Mouse (Mus musculus): Measurements from ENCODE around the gene Lekr1. TPM values are rescaled to one million over a fixed set of nuclear protein-coding genes. Genes with fewer than 3 reads are reported as not detected.
A peak's percentile ranks its signal among the peaks of the same experiment; 100 is the strongest.

Lekr1 gene
- 1 to 10 TPM; 6.6 to 8.0 TPM for total RNA-seq (2021)
- long read RNA-seq, experiment 1, partial matches to known transcripts: 0 of 5 reads
- long read RNA-seq, experiment 1, other reads (novel, unspliced or antisense): 0 of 5 reads
- long read RNA-seq, experiment 2, partial matches to known transcripts: 0 of 2 reads
- long read RNA-seq, experiment 2, other reads (novel, unspliced or antisense): 1 of 2 reads

DNA sequence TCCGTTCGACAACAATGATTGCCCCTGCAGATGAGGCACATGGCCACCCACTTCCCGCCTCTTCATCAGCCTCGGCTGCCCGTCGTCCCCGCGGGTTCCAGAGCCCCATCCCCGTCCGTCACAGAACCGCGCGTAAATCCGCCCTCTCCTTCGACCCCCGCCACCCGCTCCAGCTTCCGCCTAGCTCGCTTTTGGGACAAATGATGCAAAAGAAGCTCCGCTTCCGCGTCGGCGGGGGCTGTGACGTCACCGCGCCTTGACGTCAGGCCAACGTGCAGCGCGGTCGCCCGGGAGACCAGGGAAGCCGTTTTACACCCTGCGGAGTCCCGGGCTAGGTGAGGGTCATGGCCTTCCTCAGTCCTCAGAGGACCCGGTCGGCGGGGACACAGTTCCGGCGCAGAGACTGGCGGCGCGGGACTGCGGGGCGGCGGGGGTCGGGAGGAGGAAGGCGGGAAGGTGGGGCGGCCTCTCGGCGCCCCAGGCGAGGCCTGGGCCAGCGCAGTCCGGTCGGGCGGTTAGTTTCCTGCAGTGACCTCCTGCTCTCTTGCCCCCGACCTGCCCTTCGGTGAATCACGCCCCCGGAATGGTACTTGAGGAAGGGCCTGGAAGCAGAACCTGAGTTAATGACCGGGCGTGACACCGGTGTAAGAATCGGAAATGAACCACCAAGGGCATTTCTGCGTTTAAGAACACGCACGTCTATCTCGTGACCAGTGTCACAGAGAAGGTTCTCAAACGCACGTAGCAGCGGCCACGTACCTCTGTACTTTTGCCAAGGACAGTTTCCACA, at the start of gene Lekr1:
Gene Lekr1, plus strand, starts transcription at position 252 of the 790 bp plus-strand sequence.
- peak; percentile 88 to 93 for DNase-seq (ENCODE audit: low spot score in 2 of 2)
- intact Hi-C loops (cut with DNase I): loop anchor here (5.0 to 10.0 kb wide), 4 partner anchors 111 to 271 kb away; partner anchors contain the start of gene Ssr3

DNA sequence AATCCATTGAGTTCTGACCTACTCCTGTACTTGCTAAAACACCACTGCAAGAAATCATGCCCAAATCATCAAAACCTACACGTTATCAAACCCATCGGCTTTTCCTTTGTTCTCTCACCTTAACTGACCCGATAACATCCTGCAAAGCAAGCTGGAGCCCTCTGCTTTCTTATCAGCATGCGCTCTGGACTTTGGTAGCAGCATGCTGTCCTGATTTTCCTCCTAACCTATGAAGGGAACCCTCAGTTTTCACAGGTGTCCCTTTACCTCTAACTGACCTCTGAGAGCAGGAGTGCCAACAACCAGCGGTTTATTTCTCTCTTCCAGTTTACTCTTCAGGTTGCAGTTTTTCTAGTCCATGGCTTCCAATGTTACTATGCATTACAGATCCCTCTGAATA, 48.5 kb upstream of the Lekr1 start:
- no peak for DNase-seq (ENCODE audit: low spot score in 2 of 2)
- intact Hi-C loops (cut with DNase I): no loop called here

DNA sequence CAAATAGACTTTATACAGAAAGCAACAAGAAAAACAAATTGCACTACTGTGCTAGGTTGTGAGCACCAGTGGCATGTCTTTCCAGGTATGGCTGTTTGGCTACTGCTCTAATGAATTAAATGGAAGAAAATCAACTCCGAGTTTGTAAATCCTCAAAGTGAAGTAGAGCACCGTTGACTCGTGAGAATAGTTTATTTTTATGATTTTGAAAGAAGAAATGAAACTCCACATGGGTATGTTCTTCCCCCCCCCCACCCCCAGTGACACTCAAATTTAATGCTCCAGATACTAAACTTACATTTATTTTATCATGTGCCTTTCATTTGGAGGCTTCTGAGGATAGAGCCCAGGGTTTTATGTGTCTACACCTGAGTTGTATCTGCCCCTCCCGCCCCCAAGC, 46.7 kb upstream of the Lekr1 start:
- intact Hi-C loops (cut with DNase I): no loop called here
- DNase-seq (ENCODE audit: low spot score in 2 of 2): no peak

DNA sequence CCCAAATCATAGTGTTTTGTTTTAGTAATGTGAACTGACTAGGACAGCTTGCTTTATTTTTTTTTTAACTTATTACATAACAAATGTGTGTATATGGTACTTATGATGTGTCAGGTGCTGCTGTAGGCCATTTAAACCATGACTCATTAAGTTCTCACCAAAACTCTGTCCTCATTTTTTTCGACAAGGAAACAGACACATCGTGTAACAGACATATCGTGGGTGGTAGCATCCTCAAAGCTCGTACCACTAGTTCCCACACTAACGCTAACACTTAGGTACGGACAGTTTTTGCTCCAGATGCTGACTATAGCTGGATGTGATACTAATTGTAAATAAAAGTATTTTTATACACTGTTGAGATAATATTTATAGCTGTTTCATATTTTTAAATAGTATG, 43.0 kb upstream of the Lekr1 start:
- no peak for DNase-seq (ENCODE audit: low spot score in 2 of 2)
- intact Hi-C loops (cut with DNase I): no loop called here

DNA sequence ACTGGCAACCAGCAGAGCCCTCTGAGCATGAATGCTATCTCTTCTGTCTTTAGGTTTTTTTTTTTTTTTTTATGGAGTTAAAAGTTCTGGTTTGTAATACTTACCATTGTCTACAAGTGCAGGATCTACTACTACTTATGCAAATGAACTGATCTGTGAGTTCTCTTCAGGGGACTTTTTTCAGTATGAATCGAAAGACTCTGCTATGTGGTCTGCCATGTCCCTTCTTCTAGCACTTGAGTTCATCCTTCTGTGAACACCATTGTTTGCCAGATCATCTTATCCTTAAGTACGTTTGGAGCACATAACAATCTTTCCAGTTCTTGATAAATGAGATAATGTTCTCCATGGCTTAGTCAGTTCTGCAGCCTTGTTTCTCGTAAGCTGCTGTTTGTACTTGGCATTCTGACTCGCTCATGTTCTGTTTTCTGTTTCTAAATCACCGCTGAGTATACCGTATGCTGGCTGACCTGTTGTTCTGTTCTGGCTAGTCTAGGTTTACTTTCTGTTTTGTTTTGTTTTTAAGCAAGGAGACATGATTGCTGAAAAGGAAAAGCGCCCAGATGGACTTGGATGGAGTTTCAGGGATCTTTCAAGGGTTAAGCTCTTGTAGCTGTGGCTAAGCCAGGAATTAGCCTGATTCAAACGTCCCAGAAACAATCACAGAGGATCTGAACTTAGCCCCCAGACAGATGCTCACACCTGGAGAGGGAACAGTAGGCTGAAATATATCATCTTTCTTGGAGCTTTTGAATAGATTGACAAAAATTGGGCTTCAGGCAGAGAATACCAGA, 40.3 kb upstream of the Lekr1 start:
- no peak for DNase-seq (ENCODE audit: low spot score in 2 of 2)
- intact Hi-C loops (cut with DNase I): no loop called here

DNA sequence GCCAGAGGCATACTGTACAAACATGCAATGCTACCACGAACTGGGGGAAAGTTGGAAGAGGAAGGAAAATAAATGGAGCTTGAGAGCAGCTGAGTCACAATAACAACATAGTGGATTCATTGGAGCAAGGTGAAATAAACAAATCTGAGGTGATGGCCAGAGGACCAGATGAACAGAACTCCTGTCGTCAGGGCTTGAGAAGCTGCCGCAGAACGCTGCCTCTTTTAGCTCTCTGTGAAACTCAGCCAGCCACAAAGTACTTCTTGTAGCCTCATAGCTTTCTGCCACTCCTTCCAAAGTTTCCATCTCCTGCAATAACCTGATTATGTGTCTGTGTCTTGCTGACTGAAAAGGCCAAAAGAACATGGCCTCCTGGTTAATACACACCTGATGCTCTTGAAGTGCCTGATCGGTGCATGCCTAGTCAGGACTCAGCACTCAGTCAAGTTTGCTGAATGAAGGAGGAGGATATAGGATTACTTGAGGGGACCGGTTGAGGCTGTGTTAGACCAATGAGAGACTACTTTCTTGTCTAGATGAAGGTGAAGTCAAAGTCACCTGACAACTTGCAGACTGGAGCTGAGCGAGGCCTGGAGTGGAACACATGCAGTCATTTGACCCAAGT, 39.6 kb upstream of the Lekr1 start:
- intact Hi-C loops (cut with DNase I): no loop called here
- no peak for DNase-seq (ENCODE audit: low spot score in 2 of 2)

DNA sequence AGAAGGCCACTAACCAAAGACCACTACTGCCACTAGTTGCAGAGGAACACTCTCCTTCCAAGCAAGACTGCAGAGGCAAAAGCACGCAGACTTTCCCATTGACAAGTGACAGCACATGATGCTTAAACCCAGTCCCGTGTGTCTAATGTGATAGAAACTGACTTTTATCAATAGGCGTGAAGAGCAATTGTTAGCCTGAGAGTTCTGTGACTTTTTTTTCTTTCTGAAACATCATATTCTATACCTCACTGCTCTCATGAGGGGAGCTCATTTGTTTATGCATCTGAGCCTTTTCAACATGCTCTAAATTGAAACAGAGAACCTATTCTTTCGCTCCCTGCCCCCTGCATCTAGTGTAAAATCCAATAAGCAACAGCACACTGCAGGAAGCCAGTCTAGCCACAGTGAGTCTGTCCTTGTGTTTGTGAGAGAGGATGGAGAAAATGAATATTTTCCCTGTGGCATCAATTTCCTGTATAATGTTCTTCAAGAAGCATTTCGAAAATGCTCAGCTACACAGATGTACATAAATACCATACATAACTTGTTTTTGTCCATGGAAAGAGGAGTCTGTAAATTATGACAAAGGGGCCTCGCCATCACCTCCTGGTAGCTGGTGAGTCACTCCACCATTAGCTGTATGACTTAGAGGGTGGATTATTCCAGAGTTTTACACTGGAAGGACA, 38.9 kb upstream of the Lekr1 start:
- DNase-seq (ENCODE audit: low spot score in 2 of 2): no peak
- intact Hi-C loops (cut with DNase I): no loop called here

DNA sequence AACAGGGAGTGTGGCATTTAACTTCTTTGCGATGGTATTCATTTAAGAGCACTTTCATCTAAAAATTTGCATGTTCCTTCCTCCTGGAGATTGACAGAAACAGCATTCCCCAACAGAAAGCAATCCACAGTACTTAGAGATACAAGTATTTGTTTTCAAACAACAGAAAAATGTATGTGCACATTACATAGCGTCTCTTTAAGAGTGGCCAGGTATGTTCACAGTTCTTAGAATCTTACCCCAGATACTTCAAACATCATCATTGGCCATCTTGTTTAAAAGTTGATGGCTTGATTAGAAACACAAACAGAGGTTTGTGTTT, 38.4 kb upstream of the Lekr1 start:
- intact Hi-C loops (cut with DNase I): no loop called here
- no peak for DNase-seq (ENCODE audit: low spot score in 2 of 2)

DNA sequence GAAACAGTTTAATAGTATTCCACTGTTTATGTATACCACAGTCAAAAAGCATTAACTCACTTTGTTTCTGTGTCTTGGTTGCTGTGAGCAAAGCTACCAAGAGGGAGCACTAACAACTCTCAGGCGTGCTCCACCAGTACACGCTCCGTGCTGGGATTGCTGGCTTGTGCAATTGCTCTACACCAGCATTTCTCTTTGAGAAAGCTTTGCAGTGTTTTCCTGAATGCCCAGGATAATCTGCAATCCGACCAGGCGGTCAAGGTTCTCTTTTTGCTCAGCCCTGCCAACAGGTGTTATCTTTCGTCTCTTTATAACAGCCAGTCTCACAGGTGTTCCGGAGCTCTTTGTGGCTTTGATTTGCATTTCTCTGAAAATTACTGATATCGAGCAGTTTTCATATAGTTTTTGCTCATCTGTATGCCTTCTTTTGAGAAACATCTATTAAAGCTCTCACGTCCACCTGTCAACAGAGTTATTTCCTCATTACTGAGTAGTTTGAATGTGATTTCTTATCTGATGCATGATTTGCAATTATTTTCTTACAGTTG, 36.4 kb upstream of the Lekr1 start:
- intact Hi-C loops (cut with DNase I): no loop called here
- no peak for DNase-seq (ENCODE audit: low spot score in 2 of 2)

DNA sequence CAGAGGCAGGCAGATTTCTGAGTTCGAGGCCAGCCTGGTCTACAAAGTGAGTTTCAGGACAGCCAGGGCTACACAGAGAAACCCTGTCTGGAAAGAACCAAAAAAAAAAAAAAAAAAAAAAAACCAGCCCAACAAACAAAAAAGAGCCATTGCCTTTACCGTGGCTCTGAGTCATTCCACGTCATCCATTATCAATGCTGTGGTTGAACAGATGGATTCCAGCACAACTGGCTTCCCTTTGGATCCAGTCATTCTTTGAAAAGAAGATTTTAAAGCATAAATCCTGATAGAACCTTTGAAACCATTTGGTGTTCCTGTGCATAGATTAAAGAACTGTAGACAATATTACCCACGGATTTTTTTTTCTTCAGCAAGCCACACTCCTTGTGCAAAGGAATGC, 32.4 kb upstream of the Lekr1 start:
- no peak for DNase-seq (ENCODE audit: low spot score in 2 of 2)
- intact Hi-C loops (cut with DNase I): no loop called here

DNA sequence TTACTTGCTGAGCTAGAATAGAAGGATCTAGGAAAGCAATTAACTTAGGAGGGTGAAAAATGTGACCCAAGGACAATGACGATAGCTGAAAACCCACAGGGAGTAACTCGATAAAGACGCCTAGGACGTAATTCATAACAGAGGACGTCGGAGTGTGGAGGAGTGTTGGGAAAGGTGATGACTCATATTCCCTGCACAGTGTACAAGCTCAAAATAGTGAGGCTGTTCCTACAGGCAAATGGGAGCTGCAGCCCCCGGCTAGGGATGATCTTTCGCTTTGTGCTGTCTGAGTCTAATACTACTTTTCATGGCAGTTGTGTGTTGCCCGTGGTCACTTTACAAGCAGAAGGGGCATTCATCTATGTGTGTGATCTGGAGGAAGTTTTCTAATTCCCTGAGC, 30.0 kb upstream of the Lekr1 start:
- DNase-seq (ENCODE audit: low spot score in 2 of 2): peak; percentile 30 to 33
- intact Hi-C loops (cut with DNase I): no loop called here

DNA sequence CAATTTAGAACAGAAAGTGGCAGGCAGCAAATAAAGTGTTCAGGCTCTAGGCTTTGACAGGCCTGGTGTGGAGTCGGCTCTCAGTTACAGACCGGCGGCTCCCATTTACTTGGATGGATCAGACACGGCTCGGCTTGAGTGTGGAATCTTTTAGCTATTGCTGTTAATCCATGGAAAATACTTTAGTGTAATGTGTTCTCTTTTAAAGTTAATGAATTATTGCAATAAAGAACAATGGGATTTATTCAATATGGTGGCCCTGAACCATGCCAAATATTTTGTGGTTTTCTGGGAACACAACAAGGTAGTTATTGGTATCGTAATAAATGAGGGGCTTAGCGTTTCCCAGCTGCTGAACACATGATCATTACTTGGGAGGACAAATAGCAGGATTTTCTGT, 28.7 kb upstream of the Lekr1 start:
- DNase-seq (ENCODE audit: low spot score in 2 of 2): no peak
- intact Hi-C loops (cut with DNase I): no loop called here

DNA sequence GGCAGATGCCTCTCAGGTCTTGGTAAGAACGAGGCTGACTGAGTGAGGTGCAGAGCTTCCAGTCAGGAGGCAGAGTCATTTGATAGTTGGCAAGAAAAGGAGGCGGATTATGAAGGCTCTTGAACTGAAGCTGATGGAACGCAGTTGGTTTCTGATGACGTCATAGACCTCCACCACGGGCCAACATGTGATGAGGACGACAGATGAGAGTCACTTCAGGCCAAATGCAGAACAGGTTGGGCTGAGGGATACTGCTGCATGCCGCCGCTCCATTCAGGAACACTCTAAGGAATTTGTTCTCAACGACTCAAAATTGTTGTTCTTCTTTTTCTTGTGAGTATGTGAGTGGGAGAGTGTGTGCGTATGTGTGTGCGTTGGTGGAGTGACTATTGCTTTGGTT, 27.1 kb upstream of the Lekr1 start:
- intact Hi-C loops (cut with DNase I): no loop called here

DNA sequence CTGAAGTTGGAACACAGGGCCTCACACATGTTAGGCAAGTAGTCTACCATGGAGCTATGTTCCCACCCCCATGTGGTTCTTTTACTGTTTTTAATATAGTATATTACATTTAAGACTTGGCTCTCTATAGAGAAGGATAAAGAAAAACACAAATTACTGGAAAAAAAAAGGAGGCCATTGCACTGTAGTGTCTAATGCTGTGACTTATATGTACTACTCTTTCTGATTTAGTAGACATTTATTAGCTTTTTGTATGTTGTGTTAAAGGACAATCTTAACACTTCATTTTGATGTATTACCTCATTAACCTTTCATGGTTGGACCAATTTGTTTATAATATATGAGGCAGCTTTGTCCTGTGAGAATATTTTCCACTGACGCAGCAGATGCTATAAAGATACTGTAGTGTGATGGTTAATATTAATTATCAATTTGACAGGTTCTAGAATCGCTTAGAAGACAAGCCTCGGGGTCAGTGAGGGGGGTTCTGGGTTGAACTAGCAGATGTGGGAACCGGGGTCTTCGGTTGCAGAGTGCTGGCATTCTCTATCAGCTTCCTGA, 26.5 kb upstream of the Lekr1 start:
- no peak for DNase-seq (ENCODE audit: low spot score in 2 of 2)
- intact Hi-C loops (cut with DNase I): no loop called here

More for the DNA sequence above, 27.1 kb upstream of the Lekr1 start:
- DNase-seq (ENCODE audit: low spot score in 2 of 2): no peak

DNA sequence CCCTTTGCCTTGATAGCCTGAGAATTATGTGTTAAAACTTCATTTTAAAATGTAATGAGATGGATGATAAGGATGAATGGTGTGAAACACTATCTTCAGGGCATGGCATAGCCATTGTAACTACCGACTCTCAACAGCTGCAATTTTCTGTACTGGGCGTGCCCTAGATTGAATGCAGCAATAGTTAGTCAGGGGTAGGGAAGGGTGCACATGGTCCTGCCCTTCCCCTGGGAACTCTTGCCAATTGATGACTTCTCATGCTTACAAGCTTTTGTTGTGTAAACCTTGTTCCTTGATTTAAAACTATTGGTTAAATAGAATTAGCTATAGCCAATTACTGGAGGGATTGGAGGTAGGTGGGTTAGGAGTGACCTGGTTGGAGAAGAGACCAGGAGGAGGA, 23.1 kb upstream of the Lekr1 start:
- DNase-seq (ENCODE audit: low spot score in 2 of 2): no peak
- intact Hi-C loops (cut with DNase I): no loop called here

DNA sequence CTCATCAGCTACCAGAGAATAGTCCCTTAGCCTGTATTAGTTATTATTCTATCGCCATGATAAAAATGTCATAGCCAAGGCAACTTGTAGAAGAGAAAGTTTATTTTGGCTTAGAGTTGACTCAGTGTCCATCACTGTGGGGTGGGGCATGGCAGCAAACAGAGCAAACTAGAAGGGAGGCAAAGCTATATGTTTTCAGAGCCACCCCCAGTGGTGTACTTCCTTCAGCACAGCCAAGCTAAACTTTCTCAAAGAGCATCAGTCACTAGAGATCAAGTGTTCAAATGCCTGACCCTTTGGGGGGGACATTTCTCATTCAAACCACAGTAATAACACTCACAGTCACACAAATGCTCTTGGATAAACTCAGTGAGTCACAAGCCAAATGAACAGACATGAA, 22.4 kb upstream of the Lekr1 start:
- no peak for DNase-seq (ENCODE audit: low spot score in 2 of 2)
- intact Hi-C loops (cut with DNase I): no loop called here

DNA sequence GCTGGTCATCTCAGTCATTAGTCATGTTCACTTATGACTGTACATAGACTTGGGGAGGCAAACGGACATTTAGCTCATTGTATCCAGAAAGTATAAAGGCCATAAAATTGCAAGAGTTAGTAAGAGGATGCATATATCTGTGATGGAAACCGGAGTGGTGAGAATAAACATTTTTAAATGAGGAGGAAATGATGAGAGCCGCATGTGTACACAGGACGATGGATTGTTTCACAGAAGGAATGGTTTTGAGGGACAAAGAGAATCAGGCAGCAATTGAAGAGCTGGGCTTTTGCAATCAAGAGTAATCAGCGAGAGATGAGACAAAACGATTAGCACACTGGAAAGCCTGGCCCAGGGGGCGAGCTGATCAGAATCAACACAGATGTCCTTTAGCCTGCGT, 18.4 kb upstream of the Lekr1 start:
- intact Hi-C loops (cut with DNase I): no loop called here
- DNase-seq (ENCODE audit: low spot score in 2 of 2): no peak

DNA sequence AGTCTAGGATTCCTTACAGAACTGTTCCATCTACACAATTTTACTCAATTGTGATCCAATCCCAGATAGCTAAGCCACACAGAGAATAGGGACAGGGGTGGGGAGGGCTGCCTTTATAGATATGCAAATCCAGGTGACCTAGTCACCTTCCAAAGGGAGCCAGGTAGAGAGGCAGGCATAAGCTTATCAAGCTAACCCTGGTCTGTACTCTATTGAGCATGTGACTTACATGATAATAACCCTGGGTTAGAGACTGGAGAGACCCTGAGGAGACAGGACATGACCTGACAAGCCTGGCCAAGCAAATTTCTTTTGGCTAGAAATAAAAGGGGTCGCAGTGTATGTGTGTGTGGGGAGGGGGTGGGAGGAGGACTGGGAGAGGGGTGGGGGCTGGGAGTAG, 17.1 kb upstream of the Lekr1 start:
- intact Hi-C loops (cut with DNase I): no loop called here
- no peak for DNase-seq (ENCODE audit: low spot score in 2 of 2)

DNA sequence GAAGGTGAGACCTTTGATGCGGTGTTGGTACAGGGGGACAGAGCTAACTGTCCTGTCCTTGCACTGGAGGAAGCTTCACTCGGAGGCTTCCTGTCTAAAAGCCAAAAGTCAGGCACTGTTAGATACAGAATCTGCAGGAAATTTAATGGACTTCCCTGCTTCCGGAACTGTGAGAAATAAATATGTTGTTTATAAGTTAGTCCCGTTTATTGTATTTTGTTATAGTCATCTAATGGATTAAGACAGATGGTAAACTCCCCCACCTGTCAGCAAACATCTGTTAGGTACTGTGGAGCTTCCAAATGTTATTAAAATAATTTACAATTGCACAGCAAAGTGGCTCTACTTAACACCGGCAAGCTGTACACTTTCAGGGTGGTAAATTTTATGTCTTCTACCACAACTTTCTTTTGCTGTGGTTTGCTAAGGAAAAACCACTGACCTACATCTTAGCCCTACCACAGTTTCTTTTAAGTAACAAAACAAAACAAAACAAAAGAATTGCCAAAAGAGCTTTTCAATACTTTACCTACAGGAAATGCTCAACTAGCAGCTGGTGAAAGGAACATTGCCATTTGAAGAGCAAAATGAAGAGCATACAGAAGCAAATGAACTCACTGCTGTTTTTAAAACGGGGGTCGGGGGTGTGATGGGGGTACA, 15.7 kb upstream of the Lekr1 start:
- no peak for DNase-seq (ENCODE audit: low spot score in 2 of 2)
- intact Hi-C loops (cut with DNase I): no loop called here
